Mouse (Mus musculus) CH12.LX (cell line): ENCODE measurements around the gene Ccer2. TPM values are rescaled to one million over a fixed set of nuclear protein-coding genes. Genes with fewer than 3 reads are reported as not detected.

ENCODE experiments used
- DNase-seq: peaks from one replicate; pipeline ENCODE4 v3.0.0-alpha.2; 2013; ENCODE audit errors: extremely low read depth
- H3K27ac ChIP-seq: 2 replicates; pipeline ENCODE4 v1.5.1; 2012; ENCODE audit warnings: low read depth, mild to moderate bottlenecking, control low read depth, moderate library complexity; ENCODE audit not compliant: insufficient read depth
- H3K27me3 ChIP-seq: replicated peaks from 2 replicates; pipeline ENCODE3; 2012; ENCODE audit warnings: inconsistent platforms
- H3K36me3 ChIP-seq, 2 experiments: replicated peaks in 1 of 2; 2 replicates each; pipeline versions ENCODE3 to v1.6.1; 2012; ENCODE audit warnings: inconsistent platforms in 1 of 2, low read length in 1 of 2, mild to moderate bottlenecking in 1 of 2, mixed read lengths in 1 of 2, moderate library complexity in 1 of 2; ENCODE audit not compliant: control insufficient read depth in 1 of 2, insufficient read depth in 1 of 2
- H3K4me1 ChIP-seq, 2 experiments: 2 replicates each; pipeline ENCODE4 v1.6.1; 2012; ENCODE audit warnings: inconsistent platforms in 1 of 2, moderate library complexity in 1 of 2; ENCODE audit not compliant: insufficient read depth in 2 of 2, control insufficient read depth in 1 of 2
- H3K4me2 ChIP-seq: 2 replicates; pipeline ENCODE4 v1.6.1; 2012; ENCODE audit warnings: low read depth, mild to moderate bottlenecking, control low read depth; ENCODE audit not compliant: poor library complexity, insufficient read depth, severe bottlenecking
- H3K4me3 ChIP-seq, 3 experiments: fragments of 150-350 bp in 1 of 3; sonication (generic) in 1 of 3; replicated peaks in 1 of 3; 2 replicates each; pipeline versions ENCODE3 to v1.5.1; 2011 to 2012; ENCODE audit warnings: low read depth in 2 of 3, low read length in 2 of 3, mild to moderate bottlenecking in 2 of 3, moderate library complexity in 2 of 3, control low read depth in 1 of 3, improper control_type of control experiment in 1 of 3, inconsistent platforms in 1 of 3, mixed read lengths in 1 of 3; ENCODE audit not compliant: poor library complexity in 1 of 3
- H3K79me2 ChIP-seq: replicated peaks from 2 replicates; pipeline ENCODE4 v1.6.1; 2012; ENCODE audit warnings: mild to moderate bottlenecking, moderate library complexity; ENCODE audit not compliant: control insufficient read depth, poor library complexity, insufficient read depth, severe bottlenecking; ENCODE audit errors: extremely low read depth
- H3K9ac ChIP-seq: 2 replicates; pipeline ENCODE4 v1.6.1; 2012; ENCODE audit warnings: low read depth, mild to moderate bottlenecking, control low read depth, moderate library complexity; ENCODE audit not compliant: insufficient read depth
- H3K9me3 ChIP-seq: replicated peaks from 2 replicates; pipeline ENCODE3; 2012; ENCODE audit warnings: low read length, inconsistent platforms, mixed read lengths
- CHD1 ChIP-seq: IDR thresholded peaks from 2 replicates; pipeline ENCODE4 v1.6.1; 2012; ENCODE audit warnings: low read depth, low read length, improper control_type of control experiment, inconsistent platforms
- CHD2 ChIP-seq: IDR thresholded peaks from 2 replicates; pipeline ENCODE4 v1.6.1; 2011; ENCODE audit warnings: low read length, improper control_type of control experiment
- E2F4 ChIP-seq: IDR thresholded peaks from 2 replicates; pipeline ENCODE4 v1.6.1; 2011; ENCODE audit warnings: low read depth, low read length, improper control_type of control experiment; ENCODE audit not compliant: insufficient replicate concordance
- EP300 ChIP-seq: IDR thresholded peaks from 2 replicates; pipeline ENCODE4 v1.6.1; 2011; ENCODE audit warnings: low read length, improper control_type of control experiment
- GABPA ChIP-seq: IDR thresholded peaks from 2 replicates; pipeline ENCODE4 v1.6.1; 2012; ENCODE audit warnings: low read depth, low read length, improper control_type of control experiment, inconsistent platforms; ENCODE audit not compliant: insufficient replicate concordance
- HCFC1 ChIP-seq: IDR thresholded peaks from 2 replicates; pipeline ENCODE4 v1.6.1; 2012; ENCODE audit warnings: low read depth, mild to moderate bottlenecking, inconsistent platforms, low read length, improper control_type of control experiment
- IRF4 ChIP-seq: IDR thresholded peaks from 2 replicates; pipeline ENCODE4 v1.6.1; 2014; ENCODE audit warnings: low read depth, mild to moderate bottlenecking, inconsistent platforms, low read length, improper control_type of control experiment
- JUN ChIP-seq: IDR thresholded peaks from 2 replicates; pipeline ENCODE4 v1.6.1; 2011; ENCODE audit warnings: low read depth, mild to moderate bottlenecking, low read length, improper control_type of control experiment, moderate library complexity; ENCODE audit not compliant: insufficient read depth
- JUND ChIP-seq: conservative IDR thresholded peaks from 2 replicates; pipeline ENCODE4 v1.6.1; 2011; ENCODE audit warnings: low read depth, low read length, improper control_type of control experiment
- KAT2A ChIP-seq: IDR thresholded peaks from 2 replicates; pipeline ENCODE4 v1.6.1; 2012; ENCODE audit warnings: low read length, improper control_type of control experiment, inconsistent platforms; ENCODE audit not compliant: insufficient replicate concordance
- MAX ChIP-seq: IDR thresholded peaks from 2 replicates; pipeline ENCODE4 v1.6.1; 2011; ENCODE audit warnings: low read length, improper control_type of control experiment
- MAZ ChIP-seq: IDR thresholded peaks from 2 replicates; pipeline ENCODE4 v1.6.1; 2012; ENCODE audit warnings: low read depth, mild to moderate bottlenecking, inconsistent platforms, low read length, improper control_type of control experiment, moderate library complexity
- MXI1 ChIP-seq: IDR thresholded peaks from 2 replicates; pipeline ENCODE4 v1.6.1; 2011; ENCODE audit warnings: mild to moderate bottlenecking, low read depth, low read length, improper control_type of control experiment
- MYC ChIP-seq: IDR thresholded peaks from 2 replicates; pipeline ENCODE4 v1.6.1; 2011; ENCODE audit warnings: low read depth, mild to moderate bottlenecking, improper control_type of control experiment, low read length
- POLR2A ChIP-seq: IDR thresholded peaks from 2 replicates; pipeline ENCODE4 v1.6.1; 2011; ENCODE audit warnings: low read depth, mild to moderate bottlenecking, improper control_type of control experiment, low read length
- RAD21 ChIP-seq: IDR thresholded peaks from 2 replicates; pipeline ENCODE4 v1.6.1; 2011; ENCODE audit warnings: low read depth, mild to moderate bottlenecking, low read length, improper control_type of control experiment, moderate library complexity
- SIN3A ChIP-seq: IDR thresholded peaks from 2 replicates; pipeline ENCODE4 v1.6.1; 2012; ENCODE audit warnings: low read length, improper control_type of control experiment, inconsistent platforms
- SMC3 ChIP-seq: IDR thresholded peaks from 2 replicates; pipeline ENCODE4 v1.6.1; 2011; ENCODE audit warnings: low read depth, low read length, improper control_type of control experiment
- TCF12 ChIP-seq: IDR thresholded peaks from 2 replicates; pipeline ENCODE4 v1.6.1; 2014; ENCODE audit warnings: low read depth, mild to moderate bottlenecking, inconsistent platforms, low read length, improper control_type of control experiment
- ZKSCAN1 ChIP-seq: IDR thresholded peaks from 2 replicates; pipeline ENCODE4 v1.6.1; 2012; ENCODE audit warnings: low read depth, inconsistent platforms, low read length, improper control_type of control experiment, borderline replicate concordance
- ZNF384 ChIP-seq: IDR thresholded peaks from 2 replicates; pipeline ENCODE4 v1.6.1; 2012; ENCODE audit warnings: low read depth, low read length, improper control_type of control experiment, inconsistent platforms
- dilution Hi-C: fragments of 300-500 bp; cut with MboI; formaldehyde crosslinking; loops from 2 replicates; pipeline ENCODE4 v1.14.3; 2020; ENCODE audit warnings: low sequenced_read_pairs; ENCODE audit not compliant: extremely low pct_unique_long_range_greater_than_20kb, extremely low pct_ligation_motif_present
- in situ Hi-C: fragments of 300-500 bp; cut with MboI; formaldehyde crosslinking; loops from 3 replicates; pipeline ENCODE4 v1.14.3; 2019; ENCODE audit warnings: low sequenced_read_pairs, low pct_ligation_motif_present, low pct_unique_long_range_greater_than_20kb, mixed read lengths
- polyA plus RNA-seq: library from polyadenylated mRNA; unstranded; fragments of >175 nt; gene quantifications from 2 replicates; pipeline ENCODE4 v1.2.1, GENCODE M21; 2012; ENCODE audit warnings: low read depth; ENCODE audit not compliant: insufficient read length
- total RNA-seq, 2 experiments: library from RNA; depleted of rRNA; stranded (reverse); fragments of 300-350 nt in 1 of 2; fragments of >200 nt in 1 of 2; gene quantifications; 2 replicates each; pipeline ENCODE4 v1.2.3; 2012 to 2014

The Ccer2 gene
- total and polyA plus RNA-seq, 3 experiments = 0.17 TPM; not detected in 2

- dilution Hi-C loops (no loop called here), in situ Hi-C loops (no loop called here)
- Histone ChIP-seq H3K4me2 (no peak overlapping the region), H3K79me2 (no peaks in the 10 kb centered on the region), H3K4me1 (no peaks in the 10 kb centered on the region), H3K9ac (no peak overlapping the region), H3K9me3 (no peaks in the 10 kb centered on the region), H3K27me3 (no peaks in the 10 kb centered on the region), H3K36me3 (peaks cover 37 to 81% of the 10 kb centered on the region in 2 experiments), H3K4me3 (no peak overlapping the region), H3K27ac (no peak overlapping the region)
- TF ChIP-seq ZNF384 (no peak), MXI1 (no peak), JUND (no peak), RAD21 (no peak), MAX (no peak), SMC3 (no peak), CHD1 (no peak), IRF4 (no peak), TCF12 (no peak), CHD2 (no peak), MYC (no peak), MAZ (no peak), KAT2A (no peak), HCFC1 (no peak), ZKSCAN1 (no peak), GABPA (no peak), POLR2A (no peak), E2F4 (no peak), EP300 (no peak)
- DNase-seq = no peak
Observed at GRCm38 (mm10) chr7:28749935-28750334, 6.0 kb upstream of the Ccer2 start.

DNA sequence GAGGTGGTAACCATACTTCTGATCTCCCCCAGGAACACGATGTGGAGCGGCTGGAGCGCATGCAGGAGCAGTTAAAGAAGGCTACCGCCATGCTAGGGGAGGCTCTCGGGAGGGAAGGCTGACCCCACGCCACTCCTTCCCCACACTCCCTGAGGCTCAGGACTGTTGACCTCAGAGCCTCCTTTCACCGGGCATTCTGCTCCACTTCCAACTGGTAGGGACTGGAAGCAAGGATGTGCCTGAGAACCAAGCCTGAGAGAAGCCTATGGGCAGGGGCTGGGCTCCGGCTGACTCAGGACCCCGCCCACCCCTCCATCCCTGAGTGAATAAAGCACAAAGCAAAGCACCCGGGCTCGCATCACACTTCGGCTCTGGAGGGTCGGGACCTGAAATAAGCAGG is 2.6 kb downstream of the Ccer2 start:
- H3K36me3 ChIP-seq = peaks cover 64 to 82% of the 10 kb centered on the region in 2 experiments
- H3K4me2 ChIP-seq = no peak overlapping the region
- no peak overlapping the region for H3K27ac ChIP-seq
- no peaks in the 10 kb centered on the region for H3K9me3 ChIP-seq
- H3K79me2 ChIP-seq = no peaks in the 10 kb centered on the region; the same call in 1 of the 2 replicates
- H3K27me3 ChIP-seq = no peaks in the 10 kb centered on the region
- no peak overlapping the region for H3K9ac ChIP-seq
- H3K4me1 ChIP-seq = peaks cover 0 to 2% of the 10 kb centered on the region in 2 experiments; a peak in 1 of 4 replicates
- no peak overlapping the region for H3K4me3 ChIP-seq
- in situ Hi-C loops = no loop called here
- no peak for TF ChIP-seq MXI1
- no peak for TF ChIP-seq IRF4
- TF ChIP-seq JUN = no peak
- no peak for TF ChIP-seq SIN3A
- no peak for TF ChIP-seq GABPA
- TF ChIP-seq, all 38 proteins: peak for 0
- dilution Hi-C loops = no loop called here
- no peak for DNase-seq
